Mouse (Mus musculus): ENCODE data around the gene Gm9918.

GRCm38 (mm10) chr15:102242404-102243228 is 27.7 kb upstream of the Gm9918 start:
- TF ChIP-seq CTCF (conservative IDR thresholded peaks at IDR 0.05; ENCODE audit: low read length) (no peak), NANOG (IDR thresholded peaks at IDR 0.05; ENCODE audit: borderline replicate concordance, low read length) (no peak)
